Mouse (Mus musculus): ENCODE measurements around the gene Exoc6. TPM values are rescaled to one million over a fixed set of nuclear protein-coding genes. Genes with fewer than 3 reads are reported as not detected.

Gene Exoc6
- total RNA-seq, 4 experiments from 2014 or later = 18.7 to 26.7 (median 22.0) TPM

Other genes with a start within 250 kb of the Exoc6 start
- gene Ide, start 212.6 kb upstream of the Exoc6 start, total RNA-seq (2022) = 100 to 1,000 TPM in 1 of 4 experiments, 10 to 100 TPM in 3; 81.5 to 153 (median 83.3) TPM
- 1 to 10 TPM in 3 of 4 experiments, under 1 TPM in 1; 0.99 to 1.3 (median 1.1) TPM for gene Kif11, start 174.0 kb upstream of the Exoc6 start, total RNA-seq (2022)
- gene Hhex, start 115.6 kb upstream of the Exoc6 start, total RNA-seq (2022) = 100 to 1,000 TPM in 2 of 4 experiments, 10 to 100 TPM in 2; 23.6 to 283 (median 97.2) TPM
- under 1 TPM in 2 of 4 experiments, not detected in 2; 0.23 to 0.32 TPM for gene Cyp26c1, start 135.2 kb downstream of the Exoc6 start, total RNA-seq (2022)
- gene Cyp26a1, start 147.4 kb downstream of the Exoc6 start, total RNA-seq (2022) = not detected